Mouse (Mus musculus) liver, embryonic 14.5 days (tissue): ENCODE measurements around the gene Cmtm3. TPM values are rescaled to one million over a fixed set of nuclear protein-coding genes. Genes with fewer than 3 reads are reported as not detected.
"Not testable (repeated sequence)": the region's sequence is repeated elsewhere in the genome, so short reads cannot be mapped to it uniquely, and the experiment has no call there.

Experiments
- ATAC-seq: fragments of 200-750 bp; cut with Nextera tagmentation; 2 replicates; pipeline ENCODE4 v1.8.0; 2017; ENCODE audit warnings: moderate number of reproducible peaks, mild to moderate bottlenecking, moderate library complexity; ENCODE audit not compliant: insufficient read depth
- DNase-seq, 3 experiments: peaks; one replicate each; pipeline ENCODE4 v3.0.0-alpha.2; 2012 to 2013; ENCODE audit warnings: low read depth in 3 of 3, low spot score in 3 of 3
- H3K27ac ChIP-seq: fragments of 300-500 bp; sonication (generic); 2 replicates; pipeline ENCODE4 v1.5.1; 2014; ENCODE audit warnings: moderate library complexity, mild to moderate bottlenecking, control low read depth, inconsistent platforms
- H3K27me3 ChIP-seq: fragments of 300-500 bp; sonication (generic); 2 replicates; pipeline ENCODE4 v1.6.1; 2014; ENCODE audit warnings: mild to moderate bottlenecking, low read length, moderate library complexity; ENCODE audit not compliant: control insufficient read depth, insufficient read depth
- H3K36me3 ChIP-seq: fragments of 300-500 bp; sonication (generic); replicated peaks from 2 replicates; pipeline ENCODE4 v1.6.1; 2014; ENCODE audit warnings: low read depth; ENCODE audit not compliant: control insufficient read depth, insufficient read depth
- H3K4me1 ChIP-seq, 2 experiments: fragments of 200-500 bp in 1 of 2; fragments of 300-500 bp in 1 of 2; sonication (generic) in 1 of 2; replicated peaks; 2 replicates each; pipeline ENCODE4 v1.6.1; 2012 to 2014; ENCODE audit warnings: antibody characterized with exemption in 1 of 2, inconsistent platforms in 1 of 2, low read length in 1 of 2; ENCODE audit not compliant: control insufficient read depth in 2 of 2, insufficient read depth in 2 of 2
- H3K4me2 ChIP-seq: fragments of 300-500 bp; sonication (generic); 2 replicates; pipeline ENCODE4 v1.6.1; 2014; ENCODE audit warnings: low read depth, mild to moderate bottlenecking, control low read depth, moderate library complexity
- H3K4me3 ChIP-seq, 2 experiments: fragments of 200-500 bp in 1 of 2; fragments of 300-500 bp in 1 of 2; sonication (generic) in 1 of 2; 2 replicates each; pipeline ENCODE4 v1.5.1; 2012 to 2014; ENCODE audit warnings: low read depth in 2 of 2, low read length in 2 of 2, mild to moderate bottlenecking in 2 of 2, control low read depth in 1 of 2, inconsistent platforms in 1 of 2, moderate library complexity in 1 of 2; ENCODE audit not compliant: insufficient read depth in 1 of 2
- H3K9ac ChIP-seq: fragments of 300-500 bp; sonication (generic); replicated peaks from 2 replicates; pipeline ENCODE4 v1.6.1; 2014; ENCODE audit warnings: mild to moderate bottlenecking, control low read depth, moderate library complexity
- H3K9me3 ChIP-seq: fragments of 300-500 bp; sonication (generic); 2 replicates; pipeline ENCODE4 v1.6.1; 2016; ENCODE audit warnings: low read length, mixed read lengths; ENCODE audit not compliant: control insufficient read depth
- CTCF ChIP-seq: IDR thresholded peaks from 2 replicates; pipeline ENCODE4 v1.5.1; 2016; ENCODE audit warnings: antibody characterized with exemption, low read depth, control low read depth
- EP300 ChIP-seq: IDR thresholded peaks from 2 replicates; pipeline ENCODE4 v1.6.1; 2016; ENCODE audit warnings: antibody characterized with exemption, low read depth
- WGBS: fragments of 180-500 bp; shearing (Covaris S2); extraction: QIAGEN DNeasy Blood & Tissue Kit; methylation state at CpG from one replicate; pipeline ENCODE4 v1.1.7; 2014; ENCODE audit not compliant: insufficient replicate concordance; 5-methylcytosine and 5-hydroxymethylcytosine counted together
- polyA plus RNA-seq, 2 experiments: library from polyadenylated mRNA; depleted of rRNA in 1 of 2; stranded (reverse) in 1 of 2; unstranded in 1 of 2; fragments of >200 nt; fragmentation: Nextera tagmentation in 1 of 2; extraction: Ambion mirVana in 1 of 2; gene quantifications; 2 replicates each; pipeline versions ENCODE4 v1.2.1 to v1.2.3; 2012 to 2014

The Cmtm3 gene
- polyA plus RNA-seq, 2 experiments, result 14.3 to 14.6 TPM

DNA sequence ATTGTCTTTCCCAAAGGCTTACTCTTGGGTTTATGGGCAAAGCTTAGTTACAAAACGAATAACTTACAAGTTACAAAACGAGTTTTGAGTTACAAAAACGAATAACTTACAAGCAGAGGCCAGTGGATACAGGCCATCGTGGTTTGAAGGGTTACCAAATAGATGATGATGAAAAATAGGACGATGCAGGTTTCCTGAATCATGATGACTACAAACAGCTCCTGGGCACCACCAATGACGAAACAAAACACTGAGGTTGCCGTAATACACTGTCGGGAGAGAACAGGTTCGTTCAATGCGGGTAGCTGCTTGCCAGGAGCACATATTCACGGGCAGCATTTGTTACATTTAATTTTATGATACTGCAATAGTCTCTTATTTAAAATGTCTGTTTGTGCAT lies 34.2 kb upstream of the Cmtm3 start:
- Histone ChIP-seq H3K4me2 (no peak overlapping the region), H3K9me3 (no peaks in the 10 kb centered on the region), H3K27ac (no peak overlapping the region), H3K4me1 (no peaks in the 10 kb centered on the region; a peak in 1 of 4 replicates), H3K9ac (no peak overlapping the region), H3K36me3 (no peaks in the 10 kb centered on the region), H3K27me3 (no peaks in the 10 kb centered on the region), H3K4me3 (no peak overlapping the region)
- DNase-seq, result no peak
- ATAC-seq, result no peak
- no peak for TF ChIP-seq CTCF
- no peak for TF ChIP-seq EP300
- 64% methylated on average over 11 of the region's 11 CpGs for WGBS

DNA sequence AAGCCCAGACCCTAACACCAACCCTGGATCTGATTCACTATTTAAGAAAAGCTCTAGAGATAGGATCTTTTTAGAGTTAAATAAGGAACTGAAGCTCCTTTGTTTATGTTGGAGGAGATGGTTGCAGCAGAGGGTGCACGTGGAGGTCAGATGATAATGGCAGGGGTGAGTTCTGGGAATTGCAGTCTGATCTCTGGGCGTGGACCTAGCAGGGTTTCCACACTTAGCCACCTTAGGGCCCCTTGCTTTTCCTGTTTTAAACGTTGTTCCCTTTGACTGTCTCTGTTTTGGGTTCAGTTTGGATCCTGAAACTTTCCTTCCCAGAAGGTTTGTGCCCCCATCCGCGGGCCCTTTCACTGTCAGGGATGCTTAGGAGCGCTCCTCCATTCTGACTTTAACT lies 30.9 kb upstream of the Cmtm3 start:
- not testable (repeated sequence) for H3K27ac ChIP-seq, H3K4me2 ChIP-seq, DNase-seq, H3K4me3 ChIP-seq, H3K36me3 ChIP-seq, H3K9ac ChIP-seq, ATAC-seq, H3K9me3 ChIP-seq, H3K27me3 ChIP-seq, H3K4me1 ChIP-seq
- WGBS, result 42% methylated on average over 6 of the region's 6 CpGs

DNA sequence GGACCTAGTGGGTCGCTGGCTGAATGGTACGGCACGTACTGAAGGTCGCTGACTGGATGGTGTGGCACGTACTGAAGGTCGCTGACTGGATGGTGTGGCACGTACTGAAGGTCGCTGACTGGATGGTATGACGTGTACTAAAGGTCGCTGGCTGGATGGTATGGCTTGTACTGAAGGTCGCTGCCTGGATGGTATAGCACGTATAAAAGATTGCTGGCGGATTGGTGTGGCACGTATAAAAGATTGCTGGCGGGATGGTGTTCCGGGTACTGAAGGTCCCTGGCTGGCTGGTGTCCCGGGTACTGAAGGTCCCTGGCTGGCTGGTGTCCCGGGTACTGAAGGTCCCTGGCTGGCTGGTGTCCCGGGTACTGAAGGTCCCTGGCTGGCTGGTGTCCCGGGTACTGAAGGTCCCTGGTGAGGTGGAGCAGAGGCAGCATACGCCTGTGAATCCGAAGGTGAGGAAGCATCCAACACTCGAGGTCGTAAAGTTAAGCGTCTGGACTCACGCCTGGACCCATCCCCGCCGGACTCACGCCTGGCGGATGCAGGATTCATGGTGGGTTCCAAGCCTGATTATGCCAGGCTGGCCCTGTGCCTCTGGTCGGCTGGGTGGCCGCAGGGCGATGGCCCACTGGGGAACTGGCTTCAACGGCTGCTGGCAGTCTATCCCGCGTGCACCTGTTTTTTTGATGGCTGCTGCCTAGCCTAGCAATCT lies 29.6 kb upstream of the Cmtm3 start, which contains the start of the genes Gm45711 and Cmtm1:
Gene Gm45711, minus strand, starts transcription at position 641 of the 715 bp plus-strand sequence.
Gene Cmtm1, minus strand, starts transcription at position 705 of the 715 bp plus-strand sequence.
- H3K4me1 ChIP-seq, ATAC-seq, H3K27ac ChIP-seq, H3K9ac ChIP-seq, DNase-seq, H3K27me3 ChIP-seq, H3K36me3 ChIP-seq, H3K4me2 ChIP-seq, H3K4me3 ChIP-seq, H3K9me3 ChIP-seq: not testable (repeated sequence)
- WGBS, result 77% methylated on average over 33 of the region's 36 CpGs

DNA sequence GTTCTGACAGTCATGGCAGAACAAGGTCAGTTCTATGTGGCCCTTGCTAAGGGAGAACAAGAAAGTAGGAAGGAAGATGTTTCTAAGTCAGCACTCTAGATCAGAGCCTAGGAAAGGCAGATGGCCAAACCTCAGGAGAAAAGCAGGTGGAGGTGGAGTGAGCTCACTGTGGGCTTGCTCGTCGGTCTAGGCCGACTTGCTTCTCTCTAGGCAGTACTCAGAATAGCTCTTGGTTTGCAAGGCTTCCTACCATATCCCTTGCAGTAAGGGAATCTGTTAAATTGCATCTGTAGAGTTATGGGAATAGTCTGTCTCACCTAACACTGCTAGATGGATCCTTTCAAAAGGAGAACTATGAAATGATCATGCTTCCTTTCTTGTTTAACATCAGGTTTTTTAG lies 27.2 kb upstream of the Cmtm3 start:
- H3K4me1 ChIP-seq, H3K36me3 ChIP-seq, H3K9ac ChIP-seq, ATAC-seq, H3K27ac ChIP-seq, H3K4me3 ChIP-seq, H3K4me2 ChIP-seq, H3K9me3 ChIP-seq, DNase-seq, H3K27me3 ChIP-seq: not testable (repeated sequence)
- 38% methylated on average over 3 of the region's 3 CpGs for WGBS

DNA sequence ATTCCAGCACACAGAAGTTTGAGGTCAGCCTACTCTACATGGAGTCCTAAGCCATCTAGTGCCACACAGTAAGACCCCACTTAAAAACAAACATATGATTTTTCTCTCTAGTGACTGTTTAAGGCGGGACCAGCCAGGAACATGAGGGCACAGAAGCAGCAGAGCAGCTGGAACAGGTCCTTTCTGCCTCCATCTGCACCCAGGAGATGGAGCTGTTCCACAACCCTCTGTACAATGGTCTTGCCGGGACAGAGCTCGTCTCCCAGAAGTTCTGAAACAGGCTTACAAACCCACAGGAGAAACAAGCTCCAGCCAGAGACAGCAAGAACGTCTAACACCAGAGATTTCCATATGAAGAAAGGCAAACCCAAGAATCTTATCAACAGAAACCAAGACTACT lies 25.9 kb upstream of the Cmtm3 start:
- Histone ChIP-seq H3K36me3 (no peaks in the 10 kb centered on the region), H3K9me3 (no peaks in the 10 kb centered on the region), H3K4me1 (no peaks in the 10 kb centered on the region; a peak in 1 of 4 replicates), H3K4me3 (no peak overlapping the region), H3K4me2 (no peak overlapping the region), H3K9ac (no peak overlapping the region), H3K27ac (no peak overlapping the region), H3K27me3 (no peaks in the 10 kb centered on the region)
- DNase-seq (no peak), ATAC-seq (no peak)
- TF ChIP-seq CTCF (peak; percentile 24; the same call in 1 of the 2 replicates), EP300 (no peak)
- WGBS, result 40% methylated on average over 4 of the region's 4 CpGs

DNA sequence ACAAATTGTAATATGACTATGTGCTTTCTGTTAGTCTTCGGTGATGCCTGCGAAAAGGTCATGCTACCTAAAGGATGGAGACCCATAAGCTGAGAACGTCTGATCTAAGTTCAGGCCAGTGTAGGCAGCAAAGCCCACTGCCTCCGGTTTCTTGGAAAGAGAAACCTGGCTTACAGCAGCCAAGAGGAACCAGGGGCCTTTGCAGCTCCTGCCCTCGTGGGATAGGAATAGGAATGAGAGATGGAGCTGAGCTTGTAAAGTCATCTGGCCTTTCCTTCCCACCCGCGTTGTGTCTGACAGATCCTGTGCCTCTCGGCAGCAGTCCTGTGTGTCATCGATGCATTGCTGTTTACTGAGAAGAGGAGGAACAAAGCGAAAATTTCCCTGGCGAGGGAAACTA lies 17.9 kb upstream of the Cmtm3 start, which contains the start of gene Gm11020:
Gene Gm11020, plus strand, starts transcription at position 301 of the 400 bp plus-strand sequence.
- H3K4me2 ChIP-seq, H3K4me1 ChIP-seq, H3K27me3 ChIP-seq, H3K9me3 ChIP-seq, H3K36me3 ChIP-seq, ATAC-seq, H3K27ac ChIP-seq, H3K4me3 ChIP-seq, H3K9ac ChIP-seq, DNase-seq: not testable (repeated sequence)
- 71% methylated on average over 8 of the region's 11 CpGs for WGBS

DNA sequence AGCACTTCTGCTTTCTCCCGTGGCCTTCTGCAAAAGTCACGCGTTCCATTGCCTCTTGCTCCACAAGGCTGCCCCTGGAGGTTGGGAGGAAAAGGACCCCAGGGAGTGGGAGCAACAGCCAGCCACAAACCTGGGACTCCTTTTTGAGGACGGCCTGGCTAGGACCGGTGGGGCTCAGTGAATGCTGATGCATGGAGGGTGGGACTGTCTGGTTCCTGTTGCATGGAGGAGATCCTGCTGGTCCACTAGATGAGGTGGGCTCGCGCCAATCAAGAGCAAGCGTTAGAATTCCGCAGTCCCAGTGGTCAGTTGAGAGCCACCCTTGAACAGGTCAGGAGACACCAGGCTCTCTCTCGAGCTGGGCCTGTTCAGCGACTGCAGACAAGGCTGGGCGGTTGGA lies 17.3 kb upstream of the Cmtm3 start, which contains the start of gene Cmtm2b:
Gene Cmtm2b, plus strand, starts transcription at position 301 of the 400 bp plus-strand sequence.
- not testable (repeated sequence) for DNase-seq, H3K4me2 ChIP-seq, H3K4me1 ChIP-seq, H3K9ac ChIP-seq, H3K36me3 ChIP-seq, ATAC-seq, H3K27me3 ChIP-seq, H3K27ac ChIP-seq, H3K9me3 ChIP-seq, H3K4me3 ChIP-seq
- 68% methylated on average over 12 of the region's 12 CpGs for WGBS
